Mouse (Mus musculus) lung, adult 2 months (tissue): Measurements from ENCODE around the gene Ccdc38.

Source experiments
- CTCF ChIP-seq: fragments of 200-500 bp; IDR thresholded peaks from 2 replicates; pipeline ENCODE4 v1.5.1; 2011; ENCODE audit warnings: mild to moderate bottlenecking, low read length, control low read depth; ENCODE audit not compliant: insufficient read depth
- POLR2A ChIP-seq: fragments of 200-500 bp; IDR thresholded peaks from 2 replicates; pipeline ENCODE4 v1.6.1; 2011; ENCODE audit warnings: low read depth, mild to moderate bottlenecking, control low read depth, low read length, borderline replicate concordance; ENCODE audit errors: extremely low read depth

DNA sequence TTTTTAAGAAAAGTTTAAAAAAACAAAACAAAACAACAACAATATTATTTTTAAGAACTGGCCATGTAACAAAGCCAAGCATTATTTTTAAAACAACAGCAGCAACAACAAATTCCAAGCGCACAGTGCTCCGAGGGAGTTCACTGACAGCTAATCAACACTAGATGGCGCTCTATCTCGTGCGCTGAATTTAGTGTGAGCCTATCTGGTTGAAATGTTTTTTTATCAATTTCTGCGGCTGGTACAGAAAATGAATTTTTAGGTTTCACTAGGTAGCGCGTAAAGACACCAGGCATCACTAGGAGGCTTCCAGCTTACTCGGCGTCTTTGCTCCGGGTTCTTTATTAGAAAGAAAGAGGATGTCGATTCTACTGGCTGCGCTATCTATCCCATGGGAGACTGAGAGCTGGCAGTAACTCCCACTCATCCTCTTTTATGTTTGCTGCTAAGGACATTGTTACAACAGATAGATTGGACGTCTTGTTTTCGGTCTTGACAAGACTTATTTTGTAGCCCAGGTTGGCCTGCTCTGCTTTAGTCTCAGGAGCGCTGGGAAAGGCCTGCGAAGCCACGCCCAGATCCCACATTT, 71.1 kb downstream of the Ccdc38 start:
- TF ChIP-seq CTCF (peak; percentile 76), POLR2A (no peak)
